Mouse (Mus musculus): ENCODE results near the gene Hmga1.

The Hmga1 gene

GRCm38 (mm10) chr17:27591826-27592564 lies 35.7 kb downstream of the Hmga1 start:
- DNase-seq: no peak

- no peak for DNase-seq
Measured at GRCm38 (mm10) chr17:27592565-27592910, 36.2 kb downstream of the Hmga1 start.

- no peak for DNase-seq
Measured at GRCm38 (mm10) chr17:27595659-27596375, 39.5 kb downstream of the Hmga1 start.

DNA sequence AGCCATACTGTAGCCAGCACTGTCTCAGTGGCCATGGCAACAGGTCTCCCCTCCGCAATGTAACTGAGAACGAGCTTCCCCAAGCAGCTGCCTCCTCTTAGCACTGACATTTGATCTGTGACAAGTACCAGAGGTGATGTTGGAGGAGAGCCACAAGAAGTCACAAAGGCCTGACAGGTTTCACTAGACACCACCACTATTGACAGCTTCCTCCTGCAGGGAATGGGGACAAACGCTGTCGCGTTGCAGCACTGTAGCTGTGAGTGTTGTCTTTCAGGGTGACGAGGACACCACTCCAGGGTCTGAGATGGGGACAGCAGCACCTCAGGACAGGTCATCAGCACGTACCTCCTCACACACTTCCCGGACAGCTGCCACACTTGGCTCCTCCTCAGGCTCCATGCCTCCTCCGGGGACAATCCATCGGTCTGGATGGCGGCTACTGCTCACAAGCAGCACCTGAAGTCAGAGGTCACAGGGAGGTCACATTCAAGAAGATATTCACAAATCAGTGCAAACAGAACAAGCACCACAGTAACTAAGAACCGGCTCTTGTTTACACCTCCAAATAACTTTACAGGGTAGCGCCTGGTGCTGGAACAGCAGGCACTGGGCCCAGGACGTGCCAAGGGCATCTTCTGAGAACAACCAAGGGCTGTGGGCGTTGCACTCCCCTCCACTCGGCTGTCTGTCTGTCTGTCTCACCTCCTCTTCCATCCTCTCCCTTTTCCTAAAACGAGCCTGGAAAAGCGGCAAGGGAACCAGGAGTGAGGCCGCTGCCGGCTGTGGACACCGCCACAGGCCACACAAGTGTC lies 40.3 kb downstream of the Hmga1 start:
- DNase-seq: no peak

- DNase-seq: no peak
Measured at GRCm38 (mm10) chr17:27600286-27600685, 44.0 kb downstream of the Hmga1 start.

DNA sequence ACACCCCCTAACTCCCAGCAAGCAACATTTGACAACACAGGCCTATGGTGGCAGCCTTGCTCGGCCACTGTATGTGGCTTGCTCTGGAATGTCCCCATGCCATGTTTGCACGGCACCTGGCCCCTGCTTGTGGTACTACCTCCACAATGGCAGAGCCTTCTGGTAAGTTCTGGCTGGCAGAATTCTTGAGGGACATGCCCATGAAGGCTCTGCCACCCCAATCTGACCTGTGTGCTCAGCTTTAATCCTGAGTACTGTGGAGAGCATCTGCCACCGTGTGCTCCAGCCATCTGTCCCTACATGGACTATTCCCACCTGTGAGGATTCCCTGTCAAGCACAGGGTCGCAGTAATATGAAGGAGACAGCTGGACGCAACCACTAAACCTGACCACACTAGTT lies 44.6 kb downstream of the Hmga1 start:
- no peak for DNase-seq

- DNase-seq: no peak
Measured at GRCm38 (mm10) chr17:27603036-27603435, 46.7 kb downstream of the Hmga1 start.

GRCm38 (mm10) chr17:27603522-27604234 lies 47.4 kb downstream of the Hmga1 start:
- no peak for DNase-seq

GRCm38 (mm10) chr17:27609576-27609975 lies 53.3 kb downstream of the Hmga1 start:
- DNase-seq: no peak

GRCm38 (mm10) chr17:27610679-27611518 lies 54.6 kb downstream of the Hmga1 start:
- no peak for DNase-seq

DNA sequence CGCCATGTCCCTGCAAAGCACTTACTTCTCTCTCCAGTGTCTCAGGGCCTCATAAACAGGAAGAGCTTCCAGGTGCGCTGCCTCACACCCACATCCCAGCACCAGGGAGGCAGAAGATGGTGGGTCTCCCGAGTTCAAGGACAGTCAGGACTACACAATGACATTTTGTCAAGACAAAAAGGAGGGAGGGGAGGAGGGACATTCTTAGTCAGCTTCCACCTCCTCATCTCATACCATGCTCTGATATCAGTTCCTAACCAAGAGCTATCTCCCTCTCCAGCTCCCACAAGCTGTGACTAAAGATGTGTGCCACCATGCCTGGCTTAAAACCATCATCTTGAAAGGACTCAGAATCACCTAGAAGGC lies 55.2 kb downstream of the Hmga1 start:
- no peak for DNase-seq

DNA sequence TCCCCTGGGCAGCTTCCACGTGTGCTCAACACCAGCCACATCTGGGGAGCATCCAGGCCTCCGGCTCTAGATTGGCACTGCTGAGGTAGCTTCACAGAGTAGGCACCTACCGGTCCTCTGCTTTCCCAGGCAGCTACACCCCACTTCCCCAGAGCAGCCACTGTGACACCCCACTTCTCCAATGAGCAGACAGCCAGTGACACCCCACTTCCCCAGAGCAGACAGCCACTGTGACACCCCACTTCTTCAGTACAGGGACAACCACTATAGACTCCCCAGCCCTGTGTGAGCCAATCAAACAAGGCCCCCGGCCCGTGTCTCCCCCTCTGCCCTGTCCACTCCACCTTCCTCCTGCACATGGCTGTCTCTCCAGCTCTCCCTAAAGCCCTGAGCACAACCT lies 55.7 kb downstream of the Hmga1 start:
- DNase-seq: no peak

DNA sequence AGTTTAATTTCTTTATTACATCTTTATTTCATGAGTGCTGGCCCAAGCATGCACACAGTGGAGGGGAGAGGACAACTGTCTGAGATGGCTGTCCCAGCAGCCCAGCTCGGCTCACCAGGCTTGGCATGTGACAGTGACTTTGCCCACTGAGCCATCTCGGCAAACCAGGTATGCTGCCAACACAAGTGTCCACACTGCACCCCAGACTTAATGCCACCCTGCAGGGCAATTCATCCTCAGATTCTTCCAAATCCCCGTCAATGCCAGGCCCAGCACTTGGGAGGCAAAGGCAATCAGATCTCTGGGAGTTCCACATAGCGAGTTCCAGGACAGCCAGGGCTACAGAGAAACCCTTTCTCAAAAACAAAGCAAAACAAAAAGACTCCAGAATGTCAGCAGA lies 56.7 kb downstream of the Hmga1 start:
- DNase-seq: no peak
